Mouse (Mus musculus): ENCODE results near the gene Isoc2a.

- TF ChIP-seq CTCF (IDR thresholded peaks at IDR 0.05; ENCODE audit: low read depth) (peak; percentile 46), EP300 (IDR thresholded peaks at IDR 0.05; ENCODE audit: low read depth) (no peak)
Observed at GRCm38 (mm10) chr7:4911561-4911960, 34.6 kb downstream of the Isoc2a start.
